Mouse (Mus musculus): Measurements from ENCODE around the gene Slc7a5.
A peak's percentile ranks its signal among the peaks of the same experiment; 100 is the strongest.

The Slc7a5 gene

DNA sequence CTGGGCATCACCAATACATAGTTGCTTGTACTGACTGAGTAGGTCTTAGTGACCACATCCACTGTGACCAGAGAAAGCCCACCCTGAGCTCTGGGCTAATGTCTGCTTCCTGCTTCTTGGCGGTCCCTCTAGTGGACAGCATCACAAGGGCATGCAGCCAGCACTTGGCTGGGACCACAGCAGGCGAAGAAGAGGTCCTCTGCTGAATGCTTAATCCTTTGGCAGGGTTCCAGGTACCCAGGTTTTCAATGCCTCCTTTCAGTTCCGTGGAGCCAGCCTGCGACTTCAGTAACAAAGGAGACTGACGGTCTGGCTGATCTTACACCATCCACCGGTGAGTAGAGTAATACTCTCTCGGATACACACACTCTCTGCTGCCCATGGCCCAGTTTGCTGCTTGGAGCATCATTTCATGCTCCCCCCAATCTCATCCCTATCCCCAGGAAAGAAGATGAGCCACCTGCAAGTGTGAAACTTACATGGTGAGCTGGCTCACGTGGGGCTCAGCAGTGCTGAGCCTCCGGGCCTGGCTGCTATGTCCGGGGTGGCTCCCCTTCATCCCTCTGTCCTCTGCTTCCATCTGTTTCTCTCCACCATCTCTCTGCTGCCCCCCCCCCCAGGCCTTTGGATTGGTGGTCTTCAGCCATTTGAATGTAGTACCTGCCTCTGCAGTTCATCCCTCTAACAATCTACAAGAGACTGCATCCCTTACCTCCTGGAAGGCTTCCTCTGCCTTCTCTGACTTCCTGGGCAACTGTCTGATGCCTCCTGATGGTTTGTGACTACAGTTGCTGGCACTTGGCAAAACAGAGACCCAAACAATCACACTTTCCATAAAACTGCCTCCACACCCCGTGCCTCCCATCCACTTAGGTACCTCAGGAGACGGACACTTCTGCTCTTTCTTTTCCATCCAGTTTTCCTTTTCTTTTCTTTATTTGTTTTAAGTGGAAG, 28.1 kb upstream of the Slc7a5 start:
- DNase-seq (ENCODE audit: low spot score) = peak; percentile 73

DNA sequence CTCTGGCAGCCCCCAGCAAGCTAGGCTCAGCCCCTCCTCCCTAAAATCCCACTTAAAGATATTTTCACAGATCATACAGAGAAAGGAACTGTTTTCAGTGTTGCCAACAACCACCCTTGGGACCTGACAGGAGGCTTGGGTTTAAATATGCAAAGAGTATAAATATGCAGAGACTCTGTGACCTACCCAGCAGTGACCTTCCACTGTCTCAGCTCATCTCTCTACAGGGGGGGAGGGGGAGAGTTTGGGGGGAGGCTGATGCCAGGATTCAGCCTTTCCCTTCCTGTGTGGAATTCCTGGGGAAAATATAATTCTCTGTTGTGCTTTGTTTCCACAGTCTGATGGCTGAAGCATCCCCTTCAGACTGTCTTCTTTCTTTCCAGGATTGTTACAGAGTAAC, 27.4 kb upstream of the Slc7a5 start:
- no peak for DNase-seq (ENCODE audit: low spot score)

DNA sequence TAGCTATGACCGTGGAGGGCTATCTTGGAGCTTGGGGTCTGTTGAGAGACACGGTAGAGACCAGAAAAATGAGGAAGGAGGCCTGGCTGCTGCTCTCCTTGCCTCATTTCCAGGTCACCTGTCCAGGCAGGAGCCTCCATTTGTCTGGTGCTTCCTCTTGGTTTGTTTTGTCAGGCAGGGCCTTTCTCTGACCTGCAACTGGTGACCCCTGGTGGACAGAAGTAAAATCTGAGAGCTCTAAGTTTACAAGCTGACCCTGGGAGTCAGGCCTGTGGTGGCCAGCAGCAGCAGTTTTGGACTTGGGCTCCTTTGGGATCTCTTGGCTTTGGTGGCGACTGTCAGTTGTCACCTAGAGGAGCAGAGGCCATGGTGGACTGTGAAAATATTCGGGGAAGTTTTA, 27.0 kb upstream of the Slc7a5 start:
- no peak for DNase-seq (ENCODE audit: low spot score)

DNA sequence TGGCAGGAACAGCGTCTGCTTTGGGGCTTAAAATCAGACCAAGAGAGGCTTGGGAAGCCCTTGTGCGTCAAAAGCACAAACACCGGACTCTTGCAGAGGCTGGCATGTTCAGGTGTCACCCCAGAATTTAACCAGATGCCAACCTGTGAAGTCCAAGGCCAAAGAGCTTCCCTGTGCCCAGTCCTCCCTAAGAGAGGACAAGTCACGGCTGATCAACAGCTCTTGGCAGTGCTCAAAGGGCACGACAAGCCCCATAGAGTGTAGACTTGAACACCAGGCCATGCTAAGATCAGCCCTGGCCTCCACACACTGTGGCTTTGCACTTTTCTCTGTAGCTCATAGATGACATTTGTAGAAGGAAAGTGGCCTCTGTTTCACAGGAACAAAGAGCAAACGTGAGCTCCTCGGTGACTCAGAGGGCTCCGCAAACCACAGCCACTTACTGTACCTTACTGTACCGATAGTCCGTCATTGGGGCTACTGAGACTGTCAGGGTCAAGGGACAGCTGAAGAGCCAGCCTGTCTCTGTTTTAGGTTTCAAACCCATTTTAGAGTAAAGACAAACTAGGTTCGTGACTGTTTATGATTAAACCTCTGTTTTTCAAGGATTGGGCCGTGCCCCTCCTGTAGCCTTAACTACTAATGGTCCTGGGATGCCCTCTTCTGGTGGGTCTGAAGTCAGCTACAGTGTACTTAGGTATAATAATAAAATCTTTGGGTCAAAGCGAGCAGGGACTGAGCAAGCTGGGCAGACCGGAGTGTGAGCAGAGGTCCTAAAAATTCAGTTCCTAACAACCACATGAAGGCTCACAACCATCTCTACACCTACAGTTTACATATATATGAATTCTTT, 25.4 kb upstream of the Slc7a5 start:
- no peak for DNase-seq (ENCODE audit: low spot score)

DNA sequence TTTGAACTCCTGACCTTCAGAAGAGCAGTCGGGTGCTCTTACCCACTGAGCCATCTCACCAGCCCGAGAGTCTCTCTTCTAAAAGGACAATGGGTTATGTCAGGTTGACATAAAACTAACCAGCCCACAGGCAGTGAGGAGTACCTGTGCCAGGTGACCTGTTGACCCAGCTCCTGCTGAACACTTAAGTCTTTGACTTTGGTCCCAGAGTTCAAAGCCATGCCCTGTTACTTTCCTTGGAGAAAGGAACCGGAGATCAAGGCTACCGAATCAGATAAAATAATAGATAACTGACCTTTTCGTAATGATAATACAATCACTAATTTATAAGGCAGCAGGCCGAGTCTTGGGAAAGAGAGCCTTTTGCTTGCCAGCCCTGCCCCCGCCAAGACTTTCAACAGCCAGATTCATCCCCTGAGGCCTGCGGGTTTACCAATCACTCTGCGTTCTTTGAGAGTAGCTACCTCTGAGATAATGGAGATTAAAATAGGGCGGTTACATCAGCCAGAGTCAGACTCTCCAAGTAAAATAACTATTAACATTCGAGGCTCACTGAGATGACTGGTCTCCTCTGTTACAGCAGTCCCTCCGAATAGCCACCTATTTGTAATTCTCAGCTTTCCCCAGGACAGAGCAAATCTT, 24.7 kb upstream of the Slc7a5 start:
- DNase-seq (ENCODE audit: low spot score) = no peak

DNA sequence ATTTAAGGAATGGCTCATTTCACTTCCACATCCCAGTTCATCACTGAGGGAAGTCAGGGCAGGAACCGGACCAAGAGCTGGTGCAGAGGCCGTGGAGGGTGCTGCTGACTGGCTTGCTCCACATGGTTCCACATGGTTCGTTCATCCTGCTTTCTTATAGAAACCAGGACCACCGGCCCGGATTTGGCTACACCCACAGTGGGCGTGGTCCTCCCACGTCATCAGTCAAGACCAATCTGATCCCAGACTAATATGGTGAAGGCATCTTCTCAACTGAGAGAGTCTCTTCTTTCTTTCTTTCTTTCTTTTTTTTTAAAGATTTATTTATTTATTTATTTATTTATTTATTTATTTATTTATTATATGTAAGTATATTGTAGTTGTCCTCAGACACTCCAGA, 24.1 kb upstream of the Slc7a5 start:
- DNase-seq (ENCODE audit: low spot score) = no peak

DNA sequence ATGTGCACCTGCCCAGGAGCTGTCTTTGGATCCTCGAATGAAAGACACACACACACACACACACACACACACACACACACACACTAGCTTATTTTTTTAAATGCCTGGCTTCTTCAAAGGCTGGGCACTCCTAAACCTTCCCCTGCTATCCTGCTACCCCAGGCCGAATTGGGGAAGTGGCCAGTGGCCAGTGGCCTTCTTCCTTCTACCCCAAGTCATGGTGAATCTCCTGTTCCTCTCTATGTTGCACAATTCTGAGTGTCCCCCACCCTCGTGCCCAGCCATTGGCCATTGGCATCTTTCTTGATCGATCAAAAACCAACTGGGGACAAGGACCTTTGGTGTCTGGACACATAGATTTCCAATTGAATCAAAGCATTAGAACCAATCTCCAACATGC, 22.6 kb upstream of the Slc7a5 start:
- DNase-seq (ENCODE audit: low spot score) = no peak

DNA sequence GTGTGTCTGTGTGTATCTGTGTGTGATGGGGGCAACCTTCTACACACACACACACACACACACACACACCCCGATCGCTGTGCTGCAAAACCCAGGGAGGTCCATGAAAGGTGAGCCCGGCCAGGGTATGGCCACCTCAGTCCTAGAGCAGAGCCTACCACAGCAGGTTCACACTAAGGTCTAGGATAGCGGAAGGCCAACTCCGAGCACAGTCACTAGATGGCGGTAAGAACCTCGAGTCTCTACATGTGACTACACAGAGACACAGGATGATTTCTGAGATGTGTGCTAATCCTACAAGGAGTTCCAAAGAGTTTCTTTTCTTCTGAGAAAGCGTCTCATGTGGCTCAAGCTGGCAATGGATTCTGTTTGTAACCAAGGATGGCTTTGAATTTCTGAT, 19.8 kb upstream of the Slc7a5 start:
- peak; percentile 81 for DNase-seq (ENCODE audit: low spot score)

DNA sequence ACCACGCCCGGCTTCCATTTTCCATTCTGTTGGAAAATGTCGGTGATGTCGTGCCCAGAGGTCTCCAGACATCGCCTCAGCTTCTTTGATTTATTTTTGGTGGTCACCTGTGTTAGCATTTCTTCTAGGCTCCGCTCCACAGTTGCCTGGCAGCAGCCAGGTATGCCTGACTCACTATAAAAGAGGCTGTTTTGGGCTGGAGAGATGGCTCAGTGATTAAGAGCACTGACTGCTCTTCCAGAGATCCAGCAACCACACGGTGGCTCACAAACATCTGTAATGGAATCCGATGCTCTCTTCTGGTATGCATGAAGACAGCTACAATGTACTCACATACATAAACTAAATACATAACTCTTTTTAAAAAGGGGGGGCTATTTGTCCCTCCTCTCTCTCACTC, 18.8 kb upstream of the Slc7a5 start:
- DNase-seq (ENCODE audit: low spot score) = no peak

DNA sequence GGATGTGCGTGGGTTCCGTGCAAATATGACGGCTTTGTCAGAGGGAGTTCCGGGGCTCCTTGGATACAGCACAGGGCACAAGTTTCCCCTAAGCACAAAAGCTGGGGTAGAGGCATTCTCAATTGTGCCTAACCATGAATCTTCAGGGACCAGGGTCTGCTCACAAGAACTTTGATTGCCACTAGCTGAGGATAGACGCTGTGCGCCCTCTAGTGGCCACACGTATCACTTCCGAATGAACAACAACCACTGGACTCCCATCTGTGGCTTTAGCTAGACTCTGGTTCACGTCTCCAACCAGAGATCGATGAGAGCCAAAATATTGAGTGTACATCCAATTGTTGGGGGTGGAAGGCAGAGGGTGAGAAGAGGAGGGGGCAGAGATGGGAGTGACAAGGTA, 18.1 kb upstream of the Slc7a5 start:
- DNase-seq (ENCODE audit: low spot score) = peak; percentile 92

DNA sequence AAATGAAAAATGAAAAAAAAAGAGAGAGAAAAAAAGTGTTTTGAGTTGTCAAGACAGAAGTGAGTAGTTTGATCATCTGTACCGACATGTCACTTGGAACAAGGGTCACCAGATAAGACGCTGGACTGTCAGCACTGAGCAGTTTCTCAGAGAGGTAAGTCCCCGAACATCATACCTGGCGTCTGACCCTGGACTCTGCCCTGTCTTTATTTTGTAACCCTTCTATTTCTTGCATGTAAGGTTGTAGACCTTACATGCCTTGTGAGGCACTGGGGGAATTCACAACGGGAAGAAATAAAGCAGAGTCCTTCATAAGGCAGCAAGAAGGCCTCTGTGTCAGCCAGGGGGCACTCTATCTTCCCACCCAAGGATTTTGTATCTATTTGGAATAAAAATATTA, 17.2 kb upstream of the Slc7a5 start:
- no peak for DNase-seq (ENCODE audit: low spot score)

DNA sequence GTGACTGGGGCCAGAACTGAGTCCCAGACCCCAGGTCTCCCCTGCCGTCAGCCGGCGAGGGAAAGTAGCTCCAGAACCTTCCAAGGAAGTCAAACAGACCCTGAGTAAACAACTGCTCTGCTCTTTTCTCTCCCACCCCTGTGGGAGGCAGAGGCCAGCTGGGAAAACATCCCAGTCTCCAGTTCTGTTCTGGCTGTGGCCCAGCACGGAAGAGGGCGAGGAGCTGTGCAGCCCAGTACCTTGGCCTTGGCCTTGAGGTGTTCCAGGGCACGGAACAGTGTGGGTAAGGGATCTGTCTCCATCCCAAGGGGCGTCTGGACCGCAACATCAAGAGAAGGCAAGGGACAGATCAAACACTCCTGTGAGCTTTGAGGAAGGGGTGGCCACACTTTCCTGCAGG, 14.6 kb upstream of the Slc7a5 start:
- peak; percentile 88 for DNase-seq (ENCODE audit: low spot score)

DNA sequence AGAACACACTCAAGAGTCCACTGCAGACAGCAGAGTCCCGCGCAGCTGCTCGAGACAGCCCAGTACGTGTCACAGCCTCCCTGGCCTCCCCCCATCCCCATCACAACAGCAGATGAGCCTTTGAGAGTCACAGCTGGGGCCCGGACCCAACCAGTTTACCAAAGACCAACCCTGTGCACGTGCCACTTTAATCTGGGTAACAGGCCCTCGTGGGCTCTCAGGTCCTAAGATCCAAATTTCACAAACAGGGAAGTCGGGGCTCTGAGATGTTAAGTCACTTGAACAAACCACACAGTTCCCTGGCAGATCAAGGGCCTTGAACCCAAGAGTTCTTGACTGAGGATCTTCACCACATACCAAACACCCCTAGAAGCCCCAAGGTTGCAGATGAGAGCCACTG, 14.1 kb upstream of the Slc7a5 start:
- DNase-seq (ENCODE audit: low spot score) = no peak

DNA sequence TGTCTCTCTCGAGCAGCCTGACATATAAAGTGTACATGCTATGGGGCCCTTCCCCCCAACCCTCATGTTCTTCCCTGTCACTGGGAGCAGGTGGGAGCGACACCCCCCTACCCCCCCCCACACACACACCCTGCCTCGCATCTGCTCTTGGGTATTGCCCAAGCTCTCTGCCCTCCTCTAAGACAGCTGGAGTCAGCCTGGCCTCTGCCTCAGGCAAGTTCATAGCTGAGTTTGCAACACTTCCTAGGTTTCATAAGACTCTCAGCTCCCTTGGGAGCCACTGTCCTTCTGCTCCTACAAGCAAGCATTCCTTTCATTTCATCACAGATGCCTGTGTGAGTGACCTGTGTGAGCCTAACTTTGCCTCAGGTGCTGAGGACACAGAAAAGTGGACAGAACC, 12.2 kb upstream of the Slc7a5 start:
- no peak for DNase-seq (ENCODE audit: low spot score)

DNA sequence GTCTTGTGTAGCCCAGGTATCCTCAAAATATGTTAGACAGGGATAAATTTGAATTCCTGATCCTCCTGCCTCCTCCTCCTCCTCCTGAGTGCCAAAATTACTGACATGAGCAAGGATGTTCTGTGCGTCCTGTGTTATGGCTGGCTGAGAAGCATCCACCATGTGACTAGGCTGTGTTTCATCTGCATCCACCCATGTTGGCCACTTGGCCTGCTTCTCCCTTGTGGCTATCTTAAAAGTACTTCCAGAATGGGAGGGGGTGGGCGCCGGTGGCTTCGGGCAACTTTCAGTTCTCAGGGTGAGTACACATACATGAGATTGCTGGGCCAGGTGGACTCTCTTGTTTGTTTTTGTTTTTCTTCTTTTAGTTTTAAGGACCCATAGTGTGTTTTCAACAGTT, 11.7 kb upstream of the Slc7a5 start:
- DNase-seq (ENCODE audit: low spot score) = no peak

DNA sequence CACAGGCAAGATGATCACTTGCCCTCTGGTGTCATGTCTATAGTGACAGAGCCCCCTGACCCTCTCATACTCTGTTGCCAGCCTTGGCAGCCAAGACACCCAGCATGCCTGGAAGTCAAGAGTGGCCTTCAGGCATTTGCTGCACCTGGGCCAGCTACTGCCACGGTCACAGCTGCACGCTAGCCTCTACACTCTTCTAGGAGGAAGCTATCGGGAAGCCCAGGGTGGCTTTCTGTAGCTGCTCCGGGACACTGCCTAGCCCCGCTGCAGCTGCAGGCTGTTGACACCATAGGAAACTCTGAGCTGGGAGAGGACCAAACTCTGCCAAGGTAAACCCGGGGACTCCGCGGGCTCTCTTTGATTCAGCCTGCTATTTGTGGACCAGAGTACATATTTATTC, 5.9 kb upstream of the Slc7a5 start:
- DNase-seq (ENCODE audit: low spot score) = no peak

DNA sequence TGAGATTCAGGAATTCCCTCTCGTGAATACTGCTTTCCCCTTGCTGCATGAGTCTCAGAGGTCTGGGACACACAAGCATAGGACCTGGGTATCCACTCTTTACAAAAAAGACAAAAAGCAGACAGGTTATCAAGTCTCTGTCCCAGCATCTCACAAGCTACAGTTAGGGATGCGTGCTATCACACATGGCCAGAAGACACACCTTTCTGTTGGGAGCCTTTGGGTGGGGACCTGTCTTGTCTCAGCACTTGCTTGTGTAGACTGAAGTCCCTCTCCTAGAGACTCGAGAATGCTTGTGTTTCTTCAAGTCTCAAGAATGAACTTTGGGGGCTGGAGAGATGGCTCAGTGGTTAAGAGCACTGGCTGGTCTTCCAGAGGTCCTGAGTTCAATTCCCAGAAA, 5.3 kb upstream of the Slc7a5 start:
- no peak for DNase-seq (ENCODE audit: low spot score)

DNA sequence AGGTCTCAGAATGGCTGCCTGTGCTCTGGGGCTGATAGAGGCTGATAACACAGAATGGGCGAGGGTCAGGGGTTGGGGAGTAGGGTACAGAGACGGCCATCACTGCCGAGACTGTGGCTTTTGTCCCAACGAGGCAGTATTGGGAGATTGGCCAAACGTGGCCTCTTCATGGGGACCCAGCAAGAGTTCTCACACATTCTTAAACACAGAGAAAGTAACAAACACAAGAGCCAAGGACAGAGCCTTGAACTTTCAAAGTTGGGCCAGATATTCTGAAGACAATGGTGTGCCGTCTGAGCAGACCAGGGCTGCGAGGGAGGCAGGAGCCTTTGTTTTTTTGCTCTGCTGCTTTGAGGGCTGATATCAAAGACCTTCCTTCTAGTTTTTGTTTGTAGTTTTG, 4.5 kb upstream of the Slc7a5 start:
- DNase-seq (ENCODE audit: low spot score) = no peak

DNA sequence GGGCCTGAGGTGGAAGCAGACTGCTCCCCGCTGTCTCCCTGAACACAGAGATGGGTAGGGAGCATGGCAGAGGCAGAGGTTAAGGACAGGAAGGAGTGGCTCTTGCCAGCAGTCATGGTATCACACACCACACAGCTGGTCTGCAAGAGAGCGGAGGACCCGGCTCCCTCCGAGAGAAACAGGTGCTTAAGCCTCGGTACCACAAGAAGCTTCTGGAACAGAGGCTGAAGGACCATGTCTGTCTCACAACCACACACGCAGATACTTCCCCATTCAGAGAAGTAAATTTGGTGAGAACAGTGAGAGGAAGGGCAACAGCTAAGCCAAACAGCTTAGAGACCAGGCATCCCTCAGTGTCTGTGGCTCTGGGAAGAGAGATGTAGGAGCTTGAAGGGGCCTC, 3.9 kb upstream of the Slc7a5 start:
- DNase-seq (ENCODE audit: low spot score) = no peak

DNA sequence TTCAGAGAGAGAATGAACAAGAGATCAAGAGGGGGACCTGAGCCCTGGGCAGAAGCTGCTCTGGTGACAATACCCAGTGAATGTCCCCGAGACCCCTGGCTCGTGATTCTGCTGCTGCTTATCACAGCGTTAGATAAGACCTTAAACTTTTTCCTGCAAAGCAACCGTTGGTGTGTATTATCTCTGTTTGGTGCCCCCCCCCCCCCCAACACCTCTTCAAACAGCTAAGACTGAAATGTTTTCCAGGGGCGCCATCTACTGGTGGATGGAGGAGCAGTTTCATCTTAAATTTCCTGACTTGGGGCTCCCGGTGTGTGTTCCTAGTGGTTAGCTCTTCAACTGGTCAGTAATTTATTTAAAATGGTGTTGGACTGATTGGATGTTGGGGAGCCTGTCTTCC, 2.2 kb upstream of the Slc7a5 start:
- DNase-seq (ENCODE audit: low spot score) = peak; percentile 89

DNA sequence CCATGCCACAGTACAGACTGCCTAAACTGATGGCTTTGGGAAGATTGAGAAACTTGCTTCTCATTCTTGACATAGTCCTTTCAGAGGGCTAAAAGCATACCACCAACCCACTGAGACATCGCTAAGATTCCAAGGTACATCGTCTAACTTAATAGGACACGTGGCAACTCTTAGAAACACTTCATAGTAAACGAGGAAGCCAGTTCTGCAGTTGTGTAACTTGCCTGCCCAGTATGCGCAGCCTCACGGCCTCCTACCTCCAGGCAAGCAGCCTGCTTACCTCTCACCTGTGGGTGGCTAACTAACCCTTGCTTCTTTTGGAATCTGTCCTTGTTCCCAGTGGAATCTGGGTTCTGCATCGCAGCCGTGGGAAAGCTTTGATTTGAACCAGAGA, 1.7 kb upstream of the Slc7a5 start:
- DNase-seq (ENCODE audit: low spot score) = no peak

DNA sequence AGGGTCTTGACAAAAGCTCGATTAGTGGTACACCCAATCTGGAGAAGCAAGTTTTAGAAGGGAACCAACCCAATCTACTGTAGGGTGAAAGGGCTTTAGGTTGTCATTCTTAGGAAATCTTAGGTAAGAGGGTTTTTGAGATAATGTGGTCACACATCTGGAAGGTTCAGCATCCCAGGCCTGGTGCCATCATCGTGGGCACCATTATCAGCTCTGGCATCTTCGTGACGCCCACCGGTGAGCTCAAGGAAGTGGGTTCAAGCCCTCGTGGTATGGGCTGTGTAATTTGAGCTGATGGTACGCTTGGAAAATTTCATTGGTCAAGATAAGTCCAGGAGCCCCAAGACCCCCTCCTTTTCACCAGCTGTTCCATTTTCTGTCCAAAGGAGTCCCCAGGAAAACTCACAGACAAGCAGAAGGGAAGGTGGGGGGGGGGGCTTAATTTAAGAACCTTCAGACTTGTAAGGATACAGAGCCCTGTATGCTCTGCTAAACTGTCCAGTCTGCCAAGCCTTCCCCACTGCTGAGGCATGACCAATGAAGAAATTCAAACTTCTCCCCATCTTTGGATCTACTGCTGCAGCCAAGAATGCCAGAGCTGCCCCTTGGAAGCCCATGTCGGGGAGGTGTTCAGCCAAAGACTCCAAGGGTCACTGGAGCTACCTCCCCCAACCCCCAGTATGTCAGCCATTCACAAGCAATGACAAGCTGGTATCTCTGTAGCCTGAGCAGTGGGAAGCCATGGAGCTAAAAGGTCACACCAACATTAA, 1.1 kb upstream of the Slc7a5 start:
- DNase-seq (ENCODE audit: low spot score) = no peak
